Mouse (Mus musculus) gastrocnemius, postnatal 25 days (tissue): ENCODE data around the gene Tmem245. TPM values are rescaled to one million over a fixed set of nuclear protein-coding genes. Genes with fewer than 3 reads are reported as not detected.

Experiments
- DNase-seq: peaks from one replicate; pipeline ENCODE4 v3.0.0; 2022
- total RNA-seq, 2 experiments: library from RNA; stranded (reverse); gene quantifications; 1 replicate in 1 of 2; 2 replicates in 1 of 2; pipeline ENCODE4 v1.2.3; 2021

Gene Tmem245
- total RNA-seq, 2 experiments from 2014 or later = 17.1 to 19.2 TPM

DNA sequence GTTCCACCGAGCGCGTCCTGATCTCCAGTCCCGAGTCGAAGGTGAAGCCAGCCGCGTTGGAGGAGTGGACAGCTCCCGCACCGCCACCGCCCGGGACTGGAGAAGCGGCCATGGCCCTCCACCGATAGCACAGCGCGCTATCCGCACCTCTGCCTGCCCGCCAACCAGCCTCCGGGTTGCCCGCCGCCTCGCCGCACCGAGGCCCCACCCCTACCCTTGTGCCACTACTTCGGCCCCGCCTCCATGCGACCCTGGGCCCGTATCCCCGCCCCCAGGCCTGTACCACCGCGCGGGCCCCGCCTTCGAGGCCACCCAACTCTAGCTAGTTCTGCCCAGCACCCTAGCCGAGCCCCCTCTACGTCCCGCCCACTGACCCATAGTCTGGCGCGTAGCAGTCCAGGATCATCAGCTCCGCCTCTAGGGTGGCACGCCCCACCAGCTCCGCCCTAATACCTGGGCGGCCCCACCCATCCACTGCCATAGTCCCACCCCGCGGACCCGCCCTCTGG lies 82.2 kb downstream of the Tmem245 start, which contains the start of gene Ctnnal1:
Gene Ctnnal1, minus strand, starts transcription at position 186 of the 509 bp plus-strand sequence.
- DNase-seq = peak; percentile 89

GRCm38 (mm10) chr4:56864417-56865001 lies 82.7 kb downstream of the Tmem245 start:
- no peak for DNase-seq

- no peak for DNase-seq
These were observed 83.2 kb downstream of the Tmem245 start for GRCm38 (mm10) chr4:56864016-56864415.

- no peak for DNase-seq
These were observed 85.7 kb downstream of the Tmem245 start for GRCm38 (mm10) chr4:56861551-56861950.

- no peak for DNase-seq
These were observed 88.5 kb downstream of the Tmem245 start for GRCm38 (mm10) chr4:56858733-56859132.

GRCm38 (mm10) chr4:56856371-56856949 lies 90.8 kb downstream of the Tmem245 start:
- DNase-seq = no peak

- no peak for DNase-seq
These were observed 91.3 kb downstream of the Tmem245 start for GRCm38 (mm10) chr4:56855935-56856334.

GRCm38 (mm10) chr4:56850724-56851123 lies 96.5 kb downstream of the Tmem245 start:
- DNase-seq = no peak

GRCm38 (mm10) chr4:56848044-56848443 lies 99.2 kb downstream of the Tmem245 start:
- no peak for DNase-seq

GRCm38 (mm10) chr4:56847400-56847799 lies 99.8 kb downstream of the Tmem245 start:
- no peak for DNase-seq

GRCm38 (mm10) chr4:56845896-56846533 lies 101.2 kb downstream of the Tmem245 start:
- no peak for DNase-seq

DNA sequence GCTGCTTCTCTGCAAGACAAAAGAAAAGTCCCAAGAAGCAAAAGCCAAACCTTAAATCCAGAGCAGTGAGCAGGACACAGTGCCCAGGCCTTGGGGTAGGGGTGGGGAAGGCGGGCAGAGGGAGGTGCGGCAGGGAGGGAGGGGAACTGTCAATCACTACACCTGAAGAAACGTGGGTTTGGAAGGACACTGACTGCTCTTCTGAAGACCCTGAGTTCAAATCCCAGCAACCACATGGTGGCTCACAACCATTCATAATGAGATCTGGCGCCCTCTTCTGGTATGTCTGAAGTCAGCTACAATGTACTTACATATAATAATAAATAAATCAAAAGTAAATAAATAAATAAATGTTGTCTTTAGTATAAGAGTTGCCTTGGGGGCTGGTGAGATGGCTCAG lies 102.3 kb downstream of the Tmem245 start:
- DNase-seq = no peak

DNA sequence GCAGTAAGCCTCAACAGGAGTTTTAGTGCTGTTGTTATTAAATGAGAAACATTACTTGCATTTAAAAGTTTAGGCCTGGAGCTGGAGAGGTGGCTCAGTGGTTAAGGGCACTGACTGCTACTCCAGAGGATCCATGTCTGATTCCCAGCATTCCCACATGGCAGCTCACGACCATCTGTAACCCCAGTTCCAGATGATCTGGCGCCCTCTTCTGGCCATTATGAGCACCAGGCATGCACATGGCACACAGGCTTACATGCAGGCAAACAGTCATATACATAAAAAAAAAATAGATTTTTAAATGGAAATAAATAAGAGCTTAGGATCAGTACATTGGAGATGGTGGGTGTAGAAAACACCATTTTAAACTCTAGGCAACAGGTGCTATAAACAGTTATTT lies 103.3 kb downstream of the Tmem245 start:
- no peak for DNase-seq

- no peak for DNase-seq
These were observed 104.7 kb downstream of the Tmem245 start for GRCm38 (mm10) chr4:56842501-56842900.

DNA sequence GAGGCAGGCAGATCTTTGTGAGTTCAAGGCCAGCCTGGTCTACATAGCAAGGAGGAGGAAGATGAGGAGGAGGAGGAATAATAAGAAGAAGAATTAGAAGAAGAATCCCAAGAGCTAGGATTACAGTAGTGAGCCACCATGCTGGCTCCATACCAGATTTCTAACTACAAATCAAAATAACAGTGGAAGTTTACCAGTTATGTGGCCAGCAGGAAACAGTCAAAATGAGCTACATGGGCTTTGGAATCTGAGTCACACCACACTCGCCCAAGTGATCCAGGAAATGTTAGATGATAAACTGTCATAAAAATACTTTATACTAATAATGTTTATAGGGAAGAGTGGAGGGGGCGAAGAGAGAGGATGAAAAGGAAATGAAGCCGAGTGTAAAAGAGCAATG lies 106.9 kb downstream of the Tmem245 start:
- DNase-seq = no peak

- DNase-seq = no peak
These were observed 109.6 kb downstream of the Tmem245 start for GRCm38 (mm10) chr4:56837661-56838060.

DNA sequence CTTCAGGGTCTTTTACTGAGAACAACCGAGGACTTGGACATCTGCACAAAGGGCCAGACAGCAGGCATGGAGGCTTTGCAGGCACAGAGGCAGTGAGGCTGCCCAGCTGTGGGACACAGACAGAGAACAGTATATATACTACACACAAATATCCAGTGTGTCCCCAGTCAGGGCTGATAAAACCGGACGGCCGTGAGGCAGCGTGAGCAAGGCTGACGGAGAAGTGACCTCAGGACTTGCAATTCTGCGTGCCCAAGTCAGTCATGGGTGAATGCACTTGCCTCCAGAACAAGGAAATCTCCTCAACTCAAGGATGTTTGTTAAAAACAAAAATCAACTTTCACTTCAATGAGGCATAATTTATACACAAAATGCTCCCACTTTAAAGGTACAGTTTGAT lies 115.2 kb downstream of the Tmem245 start:
- no peak for DNase-seq

- no peak for DNase-seq
These were observed 116.1 kb downstream of the Tmem245 start for GRCm38 (mm10) chr4:56831013-56831609.

DNA sequence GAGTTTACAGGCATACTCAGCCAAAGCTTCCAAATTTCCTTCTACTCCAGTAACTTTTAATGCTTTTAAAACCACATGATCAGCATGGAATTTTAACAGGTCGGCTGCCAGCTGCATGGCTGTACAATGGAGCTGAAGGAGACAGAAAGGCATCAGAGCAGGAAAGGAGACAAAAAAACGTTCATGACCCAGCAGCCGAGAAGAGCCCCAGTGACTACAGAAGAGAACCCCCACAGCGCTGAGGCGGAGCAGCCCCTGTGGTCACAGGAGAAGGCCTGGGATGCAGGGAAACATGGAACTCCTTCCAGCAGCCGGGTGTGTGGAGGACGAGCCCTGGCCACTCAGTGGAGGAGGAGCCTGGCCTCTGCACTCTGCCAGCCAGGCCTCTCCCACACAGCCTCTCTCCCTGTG lies 117.7 kb downstream of the Tmem245 start:
- peak; percentile 52 for DNase-seq

DNA sequence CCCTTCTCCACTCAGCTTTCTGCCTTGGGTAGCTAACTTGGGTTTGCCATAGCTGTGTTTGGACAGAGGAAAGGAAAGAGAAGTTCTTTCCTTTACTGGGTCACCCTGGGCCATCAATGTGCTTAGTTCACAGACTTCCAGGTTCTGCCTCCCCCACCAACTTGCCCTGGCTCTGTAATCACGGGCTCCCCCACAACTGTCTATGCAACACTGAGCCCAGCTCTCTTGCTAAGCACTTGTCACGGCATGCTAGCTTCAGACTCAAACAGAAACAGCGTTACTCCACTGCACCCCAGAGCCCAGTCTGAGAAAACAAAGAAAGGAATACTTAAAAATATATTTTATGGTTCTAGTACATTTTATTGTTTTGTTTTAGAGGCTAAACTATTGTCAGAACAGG lies 118.3 kb downstream of the Tmem245 start:
- no peak for DNase-seq

DNA sequence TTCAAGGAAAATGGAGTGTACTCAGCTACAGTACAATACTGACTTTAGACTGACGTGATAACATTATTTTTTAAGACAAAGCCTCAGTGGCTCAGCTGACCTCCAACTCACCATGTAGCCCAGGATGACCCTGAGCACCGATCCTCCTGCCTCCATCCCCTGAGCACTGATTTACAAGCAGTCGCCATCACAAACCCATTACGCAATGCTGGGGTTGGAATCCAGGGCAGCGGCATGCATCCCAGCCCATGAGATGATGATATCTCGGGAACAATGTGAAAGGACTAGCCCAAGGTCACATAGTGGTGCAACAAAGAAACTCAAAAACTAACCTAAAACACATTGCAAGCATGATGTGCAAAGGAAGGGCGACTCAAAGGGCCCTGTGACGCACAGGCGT lies 123.0 kb downstream of the Tmem245 start:
- no peak for DNase-seq

- DNase-seq = no peak
These were observed 127.2 kb downstream of the Tmem245 start for GRCm38 (mm10) chr4:56820017-56820550.
